Mouse (Mus musculus) lung, postnatal 0 days (tissue): ENCODE measurements around the gene Hist1h1t.

ENCODE experiments used
- CTCF ChIP-seq: IDR thresholded peaks from 2 replicates; pipeline ENCODE4 v1.5.1; 2016; ENCODE audit warnings: antibody characterized with exemption, mild to moderate bottlenecking
- EP300 ChIP-seq: IDR thresholded peaks from 2 replicates; pipeline ENCODE4 v1.6.1; 2016; ENCODE audit warnings: antibody characterized with exemption, mild to moderate bottlenecking, control low read depth

GRCm38 (mm10) chr13:23738041-23738440 lies 42.4 kb downstream of the Hist1h1t start:
- TF ChIP-seq EP300, result no peak
- TF ChIP-seq CTCF, result no peak
